Mouse (Mus musculus): ENCODE data around the gene Miga2. TPM values are rescaled to one million over a fixed set of nuclear protein-coding genes. Genes with fewer than 3 reads are reported as not detected.

The Miga2 gene
- 10 to 100 TPM; 15.5 to 19.6 TPM for total RNA-seq (2021)
- long read RNA-seq, experiment 1, partial matches to known transcripts: 1 of 7 reads
- long read RNA-seq, experiment 1, other reads (novel, unspliced or antisense): 4 of 7 reads
- long read RNA-seq, experiment 2, partial matches to known transcripts: 0 of 7 reads
- long read RNA-seq, experiment 2, other reads (novel, unspliced or antisense): 6 of 7 reads

GRCm38 (mm10) chr2:30363773-30364650 is at the start of gene Miga2:
Gene Miga2, plus strand, starts transcription at chr2:30364233.
- peak; percentile 98 to 99 for DNase-seq
- intact Hi-C loops (cut with DNase I): no loop called here

DNA sequence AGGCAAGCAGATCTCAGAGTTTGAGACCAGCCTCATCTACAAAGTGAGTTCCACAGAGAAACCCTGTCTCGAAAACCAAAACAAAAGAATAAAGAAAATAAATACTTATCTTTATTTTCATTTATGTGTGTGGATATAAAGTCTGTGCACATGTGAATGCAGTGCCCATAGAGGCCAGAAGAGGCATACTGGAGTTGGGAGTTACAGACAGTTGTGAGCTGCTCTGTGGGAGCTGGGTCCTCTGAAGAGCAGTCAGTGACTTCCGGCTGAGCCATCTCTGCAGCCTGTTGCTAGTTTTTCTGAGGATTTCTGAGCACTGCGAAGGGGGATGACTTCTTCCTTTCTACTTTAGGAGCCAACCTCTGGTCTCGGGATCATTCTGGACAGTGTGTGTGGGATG is 47.9 kb upstream of the Miga2 start:
- no peak for DNase-seq
- intact Hi-C loops (cut with DNase I): no loop called here

- intact Hi-C loops (cut with DNase I): no loop called here
- DNase-seq: no peak
Observed at GRCm38 (mm10) chr2:30316955-30317354, 47.1 kb upstream of the Miga2 start.

DNA sequence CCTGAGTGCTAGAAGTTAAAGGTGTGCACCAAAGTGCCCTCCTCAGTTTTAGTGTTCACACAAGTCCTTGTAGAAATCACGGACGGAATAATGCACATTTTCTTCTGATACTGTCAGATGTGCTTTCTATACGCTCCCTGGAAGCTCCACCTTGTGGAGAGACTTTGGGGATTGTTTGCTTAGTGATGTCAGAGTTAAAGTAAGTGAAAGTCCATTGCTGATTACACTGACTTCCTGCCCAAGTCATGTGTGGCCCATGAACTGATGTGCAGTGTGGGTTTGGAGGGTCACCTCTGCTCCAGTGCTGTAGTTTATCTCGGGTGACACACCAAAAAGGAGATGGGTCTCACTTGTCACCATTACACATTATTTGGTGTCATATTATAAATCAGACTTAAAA is 44.8 kb upstream of the Miga2 start:
- intact Hi-C loops (cut with DNase I): no loop called here
- no peak for DNase-seq

DNA sequence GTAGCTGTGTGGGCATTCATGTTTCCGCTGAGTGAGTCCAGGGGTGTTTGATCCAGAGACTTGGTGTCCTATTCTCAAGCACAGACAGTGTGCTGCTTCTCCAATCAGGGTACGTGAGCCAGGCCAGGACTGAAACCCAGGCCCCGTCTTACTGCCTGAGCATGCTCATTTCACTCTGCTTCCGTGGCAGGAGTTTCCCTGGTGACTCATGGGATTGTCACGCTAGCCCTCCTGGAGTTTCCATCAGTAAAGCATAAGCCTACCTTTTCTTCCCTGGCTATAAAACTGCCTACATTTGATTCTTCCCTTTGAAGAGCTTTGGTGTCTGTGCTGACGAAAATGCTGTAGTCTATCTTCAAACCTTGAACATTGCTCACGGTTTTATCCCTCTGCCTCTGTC is 40.9 kb upstream of the Miga2 start:
- DNase-seq: no peak
- intact Hi-C loops (cut with DNase I): no loop called here

- no peak for DNase-seq
- intact Hi-C loops (cut with DNase I): no loop called here
Observed at GRCm38 (mm10) chr2:30325296-30325695, 38.7 kb upstream of the Miga2 start.

- DNase-seq: no peak
- intact Hi-C loops (cut with DNase I): no loop called here
Observed at GRCm38 (mm10) chr2:30327276-30327675, 36.8 kb upstream of the Miga2 start.

DNA sequence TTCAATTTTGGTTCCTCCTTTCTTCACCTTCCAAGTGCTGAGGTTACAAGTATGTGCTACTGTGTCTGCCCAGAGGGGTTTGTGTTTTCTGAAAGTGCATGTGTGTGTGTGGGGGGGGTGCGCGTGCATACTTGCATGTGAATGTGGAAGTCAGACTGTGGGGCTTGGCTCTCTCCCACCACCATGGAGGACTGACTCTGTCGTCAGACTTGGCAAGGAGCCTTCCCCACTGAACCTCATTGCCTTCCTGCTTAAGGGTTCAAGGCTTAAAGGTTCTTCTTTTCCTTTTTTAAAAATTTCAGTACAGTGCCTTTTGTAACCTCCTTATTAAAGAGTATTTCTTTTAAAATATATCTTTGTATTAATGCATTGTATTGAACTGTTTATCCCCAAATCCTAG is 35.2 kb upstream of the Miga2 start:
- DNase-seq: no peak
- intact Hi-C loops (cut with DNase I): no loop called here

- intact Hi-C loops (cut with DNase I): no loop called here
- DNase-seq: no peak
Observed at GRCm38 (mm10) chr2:30335324-30335723, 28.7 kb upstream of the Miga2 start.

DNA sequence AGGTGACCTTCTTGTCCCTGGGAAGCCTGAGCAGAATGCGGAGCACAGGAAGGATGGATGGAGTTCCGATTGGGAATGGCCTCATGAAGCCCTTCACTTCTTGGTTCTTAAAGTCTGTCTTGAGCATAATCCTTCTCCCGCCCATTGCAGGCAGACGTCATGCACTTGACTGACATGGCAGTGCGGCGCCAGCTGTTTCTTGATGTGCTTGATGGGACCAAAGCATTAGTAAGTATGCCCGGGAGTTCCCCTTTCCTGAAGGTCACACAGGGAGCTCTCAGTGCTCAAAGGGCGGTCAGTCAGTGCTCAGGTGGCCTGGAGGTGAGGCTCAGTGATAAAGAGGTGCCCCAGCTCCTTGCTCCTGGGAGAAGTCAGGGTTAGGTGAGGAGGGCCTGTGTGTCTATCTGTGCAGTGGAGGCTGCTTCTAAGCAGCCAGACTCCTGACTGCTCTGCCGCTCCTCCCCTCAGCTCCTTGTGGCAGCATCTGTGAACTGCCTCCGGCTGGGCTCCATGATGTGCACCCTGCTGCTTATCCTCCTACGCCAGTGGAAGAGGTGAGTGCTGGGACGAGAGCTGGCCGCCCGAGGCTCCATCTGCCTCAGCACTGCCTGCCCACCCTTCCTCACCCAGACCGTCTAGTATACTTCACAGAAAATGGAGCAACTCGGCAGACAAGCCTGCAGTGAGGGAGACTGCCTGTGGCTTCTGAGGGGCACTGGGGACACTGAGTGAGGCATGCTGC is 27.7 kb upstream of the Miga2 start:
- no peak for DNase-seq
- intact Hi-C loops (cut with DNase I): no loop called here

- no peak for DNase-seq
- intact Hi-C loops (cut with DNase I): no loop called here
Observed at GRCm38 (mm10) chr2:30337179-30337578, 26.9 kb upstream of the Miga2 start.

GRCm38 (mm10) chr2:30342061-30342460 is 22.0 kb upstream of the Miga2 start:
- intact Hi-C loops (cut with DNase I): no loop called here
- DNase-seq: no peak

- DNase-seq: no peak
- intact Hi-C loops (cut with DNase I): no loop called here
Observed at GRCm38 (mm10) chr2:30342544-30342943, 21.5 kb upstream of the Miga2 start.

DNA sequence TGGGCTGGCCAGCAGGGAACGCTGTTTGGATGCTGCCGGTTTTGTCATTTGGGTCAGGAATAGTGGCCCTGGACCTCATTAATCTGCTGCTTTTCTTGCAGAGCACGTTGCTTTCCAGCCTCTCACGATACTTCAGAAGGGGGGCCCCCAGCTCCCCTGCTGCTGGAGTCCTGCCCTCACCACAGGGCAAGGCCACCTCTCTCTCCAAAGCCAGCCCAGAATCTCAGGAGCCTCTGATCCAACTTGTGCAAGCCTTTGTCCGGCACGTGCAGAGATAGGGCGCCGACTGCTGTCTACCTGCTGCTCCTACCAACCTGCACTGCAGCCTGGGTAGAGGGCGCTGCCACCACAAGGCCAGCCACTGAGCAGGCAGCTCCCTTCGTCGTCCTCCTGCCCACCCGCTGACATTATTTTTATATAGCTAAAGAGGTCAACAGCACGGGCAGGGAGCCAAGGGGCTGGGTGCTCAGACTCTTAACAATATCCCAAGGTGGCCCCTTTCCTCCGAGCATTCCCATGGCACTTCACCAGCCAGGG is 20.4 kb upstream of the Miga2 start:
- no peak for DNase-seq
- intact Hi-C loops (cut with DNase I): no loop called here

DNA sequence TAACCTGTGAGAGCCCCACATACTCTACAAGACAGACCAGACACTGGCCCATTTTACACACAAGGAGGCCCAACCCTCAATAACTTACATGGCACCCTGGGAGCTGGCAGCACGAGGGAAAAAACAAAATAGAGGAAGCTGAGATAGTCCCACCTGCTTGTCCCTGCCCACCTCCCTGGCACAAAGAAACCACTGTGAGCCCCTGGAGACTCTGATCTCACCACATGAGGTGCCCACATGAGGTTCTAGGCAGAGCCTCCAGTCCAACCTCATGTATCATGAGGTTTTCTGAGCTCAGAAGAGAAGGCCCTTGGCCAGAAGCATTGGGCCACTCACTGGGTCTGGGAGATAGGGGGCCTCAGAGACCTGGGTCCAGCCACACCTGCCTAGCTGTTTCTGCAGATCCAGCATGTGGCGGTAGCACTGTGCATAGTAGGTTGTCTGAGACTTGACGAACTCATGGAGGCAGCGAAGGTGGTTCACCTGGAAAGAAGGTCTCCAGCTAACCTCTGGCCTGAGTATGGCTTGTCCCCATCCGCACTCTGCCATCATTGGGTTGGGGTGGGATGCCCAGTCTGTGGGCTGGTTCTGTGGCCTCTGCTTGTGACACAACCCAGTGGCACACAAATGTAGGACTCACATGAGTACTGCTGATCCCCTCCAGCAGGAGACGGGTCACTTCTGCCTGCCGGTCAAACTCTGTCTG is 17.9 kb upstream of the Miga2 start:
- DNase-seq: no peak
- intact Hi-C loops (cut with DNase I): no loop called here

DNA sequence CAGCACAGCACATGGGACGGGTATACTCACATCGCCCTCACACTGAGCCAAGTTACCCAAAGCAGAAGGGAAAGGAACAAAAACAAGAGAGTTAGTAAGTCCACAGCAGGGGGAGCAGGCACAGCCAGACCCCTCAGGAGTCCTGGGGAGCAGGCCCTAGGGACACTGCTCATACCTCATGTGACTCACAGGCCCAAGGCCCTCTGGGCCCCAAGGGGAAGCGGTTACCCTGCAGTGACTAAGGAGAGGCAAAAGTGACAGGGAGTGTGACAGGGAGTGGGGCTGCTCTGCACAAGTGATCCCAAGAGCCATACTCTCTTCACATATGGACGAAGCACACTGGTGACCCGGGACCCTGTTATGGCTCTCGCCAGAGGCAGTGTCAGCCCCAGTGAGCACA is 14.8 kb upstream of the Miga2 start:
- intact Hi-C loops (cut with DNase I): no loop called here
- no peak for DNase-seq

GRCm38 (mm10) chr2:30351149-30351548 is 12.9 kb upstream of the Miga2 start:
- intact Hi-C loops (cut with DNase I): no loop called here
- no peak for DNase-seq

DNA sequence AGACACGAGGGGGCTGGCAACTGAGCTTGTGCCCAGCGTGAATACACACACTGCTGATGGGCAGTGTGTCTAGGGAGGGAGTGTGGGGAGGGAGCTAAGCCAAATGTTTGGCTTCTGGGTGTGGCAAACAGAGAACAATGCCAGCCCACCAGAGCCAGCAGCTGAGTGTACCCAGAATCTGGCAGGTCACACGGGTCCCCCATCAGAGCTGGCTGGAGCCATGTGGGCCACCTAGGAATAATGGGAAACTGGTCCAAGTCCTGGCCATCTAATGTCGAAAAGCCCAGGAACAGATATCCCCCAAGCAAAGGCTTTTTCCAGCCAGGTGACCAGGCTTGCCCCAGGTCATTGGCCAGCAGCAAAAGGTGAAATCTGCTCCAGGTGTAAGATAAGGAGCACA is 8.2 kb upstream of the Miga2 start:
- no peak for DNase-seq
- intact Hi-C loops (cut with DNase I): no loop called here

DNA sequence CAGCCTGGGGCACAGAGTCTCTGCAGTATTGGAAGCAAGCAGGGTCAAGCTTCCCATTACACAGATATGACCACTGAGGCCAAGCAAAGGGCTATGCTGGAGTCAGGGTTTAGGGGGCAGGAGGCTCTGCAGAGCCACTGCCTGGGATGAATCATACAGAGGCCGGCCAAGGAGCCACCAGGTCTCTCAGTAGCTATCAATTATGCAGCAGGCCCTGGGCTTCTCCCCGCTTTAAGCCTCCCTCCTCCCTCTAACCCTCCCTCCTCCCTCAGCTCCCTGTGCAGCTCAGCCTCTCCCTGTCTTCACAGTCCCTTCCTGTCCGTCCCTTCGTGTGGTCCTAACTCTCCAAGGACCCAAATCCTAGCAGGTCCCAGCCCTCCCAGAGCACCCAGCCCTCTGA is 7.8 kb upstream of the Miga2 start:
- intact Hi-C loops (cut with DNase I): no loop called here
- no peak for DNase-seq

DNA sequence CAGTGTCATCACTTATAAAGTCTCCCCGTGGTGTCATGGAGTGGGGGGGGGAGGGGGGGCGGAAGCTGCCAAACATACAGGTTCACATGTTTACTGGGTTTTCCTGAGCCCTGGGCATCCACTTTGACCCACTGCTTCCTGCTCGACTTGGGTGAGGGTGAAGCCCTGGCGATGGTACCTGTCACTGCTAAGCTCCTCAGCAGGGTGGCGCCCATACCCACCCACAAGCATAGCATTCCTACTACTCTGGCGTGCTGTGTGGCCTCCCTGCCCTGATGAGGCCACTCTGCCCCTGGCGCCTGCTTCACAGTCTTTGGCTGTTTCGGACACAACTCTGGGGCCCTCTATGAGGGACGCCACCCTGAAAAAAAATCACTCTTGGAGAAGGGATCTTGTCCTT is 7.1 kb upstream of the Miga2 start:
- intact Hi-C loops (cut with DNase I): no loop called here
- no peak for DNase-seq
